ENCODE assay signal across 9 mouse cellular contexts in genomic region chr6:88204531-88205385, GRCm38 (mm10). TPM values are rescaled to one million over a fixed set of nuclear protein-coding genes. Genes with fewer than 3 reads are reported as not detected.
A peak's percentile ranks its signal among the peaks of the same experiment; 100 is the strongest.
DNase-seq lines count a peak whose midpoint lies in the region; ATAC-seq and TF ChIP-seq lines count a peak whose summit lies in the region.
"Had no signal": no experiment of that assay in that cellular context is flagged by ENCODE, and none has a peak within 500 bp of the region (broad histone marks: within the 10 kb centered on the region; RNA-seq: fewer than 3 reads in every experiment).

No protein-coding gene starts in this region.

- no peak overlapping the region for H3K27ac ChIP-seq in embryonic facial prominence, embryonic 14.5 days (replicated peaks; ENCODE audit: low read depth, low read length)
- H3K27ac ChIP-seq: lung, embryonic 15.5 days had no signal

- 28% methylated on average over 25 of the region's 25 CpGs for WGBS in lung, adult 2 months
- 22% methylated on average over 25 of the region's 25 CpGs for WGBS in embryonic facial prominence, embryonic 14.5 days

- peak overlapping the region; percentile 54; the same call in 1 of the 2 replicates for H3K9ac ChIP-seq in embryonic facial prominence, embryonic 14.5 days (ENCODE audit: low read depth, low read length)
- H3K9ac ChIP-seq: lung, embryonic 15.5 days had no signal

- no peak for TF ChIP-seq POLR2A in lung, adult 2 months (IDR thresholded peaks at IDR 0.05; ENCODE audit: borderline replicate concordance, extremely low read depth, low read depth, low read length)

- TF ChIP-seq CTCF in lung, adult 2 months (IDR thresholded peaks at IDR 0.05; ENCODE audit: insufficient read depth, low read length), result no peak

- peaks cover 10% of the 10 kb centered on the region for H3K4me1 ChIP-seq in lung, adult 2 months (ENCODE audit: control insufficient read depth, insufficient read depth, low read length)
- no peaks in the 10 kb centered on the region for H3K4me1 ChIP-seq in embryonic facial prominence, embryonic 14.5 days (ENCODE audit: control insufficient read depth, insufficient read depth, low read length)

- no peaks in the 10 kb centered on the region for H3K36me3 ChIP-seq in embryonic facial prominence, embryonic 14.5 days (ENCODE audit: control insufficient read depth, insufficient read depth, low read length)
- H3K36me3 ChIP-seq: lung, embryonic 15.5 days had no signal

- no peaks in the 10 kb centered on the region for H3K9me3 ChIP-seq in embryonic facial prominence, embryonic 14.5 days (ENCODE audit: control insufficient read depth, low read length)
- H3K9me3 ChIP-seq: lung, embryonic 15.5 days had no signal

- peaks cover 71% of the 10 kb centered on the region for H3K27me3 ChIP-seq in embryonic facial prominence, embryonic 14.5 days (replicated peaks; ENCODE audit: control insufficient read depth, insufficient read depth, low read length)

- peak; percentile 21 for DNase-seq in embryo, embryonic 10.5 days (ENCODE audit: low spot score)
- no peak for DNase-seq in embryo, embryonic 10 days (ENCODE audit: low spot score)
- peak; percentile 23 for DNase-seq in lung, adult 2 months
- no peak for DNase-seq in lung, postnatal 36 days
- DNase-seq in embryonic facial prominence, embryonic 14.5 days (ENCODE audit: low spot score), result no peak
- peak; percentile 38 for DNase-seq in kidney, postnatal 10 days
- no peak for DNase-seq in ovary, postnatal 14 days (ENCODE audit: low spot score)
- DNase-seq in thymus, postnatal 10 days (ENCODE audit: low spot score in 2 of 2), result no peak

- no peak for ATAC-seq in embryonic facial prominence, embryonic 14.5 days (ENCODE audit: low read depth)

- peak overlapping the region; percentile 32 for H3K4me3 ChIP-seq in lung, adult 2 months (replicated peaks; ENCODE audit: extremely low read depth, low read depth, low read length)
- H3K4me3 ChIP-seq in embryonic facial prominence, embryonic 14.5 days (ENCODE audit: low read depth, low read length), result no peak overlapping the region
- H3K4me3 ChIP-seq: lung, embryonic 15.5 days had no signal

- H3K4me2 ChIP-seq in embryonic facial prominence, embryonic 14.5 days (ENCODE audit: low read depth, low read length), result 0 out of 2 replicates have a peak overlapping the region, but pooled peaks have one; percentile 41
- H3K4me2 ChIP-seq: lung, embryonic 15.5 days had no signal

RNA-seq across cellular contexts. Expression of gene Gata2, which starts 11.1 kb away (rescaled TPM):
- 184 and 333 TPM in 2 replicates for polyA plus RNA-seq in lung, adult 2 months (2012; rRNA removed)
- polyA plus RNA-seq in embryonic facial prominence, embryonic 14.5 days (2014; fragmentation: Nextera tagmentation; extraction: Ambion mirVana), result 27.1 and 31.6 TPM in 2 replicates

RNA-seq across cellular contexts. Expression of gene Dnajb8, which starts 17.3 kb away (rescaled TPM):
- polyA plus RNA-seq in lung, adult 2 months (2012; rRNA removed), result not detected in 2 replicates
- not detected in 2 replicates for polyA plus RNA-seq in embryonic facial prominence, embryonic 14.5 days (2014; fragmentation: Nextera tagmentation; extraction: Ambion mirVana)
- polyA plus RNA-seq: lung, embryonic 15.5 days had no signal

Comparison
In these comparisons a context has a peak if more than half of its experiments do, and no peak if none do; other contexts are left out.
1. DNase-seq: peak in embryo, embryonic 10.5 days (single experiment), lung, adult 2 months (single experiment) and kidney, postnatal 10 days (single experiment); none in embryo, embryonic 10 days (single experiment), lung, postnatal 36 days (single experiment), embryonic facial prominence, embryonic 14.5 days (single experiment), ovary, postnatal 14 days (single experiment) and thymus, postnatal 10 days (0 of 2).